Mouse (Mus musculus) neural tube, embryonic 14.5 days (tissue): ENCODE measurements around the gene Bbs1. TPM values are rescaled to one million over a fixed set of nuclear protein-coding genes. Genes with fewer than 3 reads are reported as not detected.
A peak's percentile ranks its signal among the peaks of the same experiment; 100 is the strongest.

Experiments
- ATAC-seq: fragments of 200-750 bp; cut with Nextera tagmentation; 2 replicates; pipeline ENCODE4 v1.8.0; 2017; ENCODE audit warnings: low read depth, mild to moderate bottlenecking, moderate TSS enrichment, moderate library complexity
- H3K27ac ChIP-seq: fragments of 300-500 bp; sonication (generic); 2 replicates; pipeline ENCODE4 v1.5.1; 2014; ENCODE audit warnings: low read depth, mild to moderate bottlenecking, control low read depth, low read length, moderate library complexity, mixed read lengths
- H3K27me3 ChIP-seq: fragments of 300-500 bp; sonication (generic); 2 replicates; pipeline ENCODE4 v1.6.1; 2014; ENCODE audit warnings: low read length; ENCODE audit not compliant: control insufficient read depth, insufficient read depth
- H3K36me3 ChIP-seq: fragments of 300-500 bp; sonication (generic); 2 replicates; pipeline ENCODE4 v1.6.1; 2014; ENCODE audit warnings: low read length, mixed read lengths; ENCODE audit not compliant: control insufficient read depth, insufficient read depth
- H3K4me1 ChIP-seq: fragments of 300-500 bp; sonication (generic); 2 replicates; pipeline ENCODE4 v1.6.1; 2014; ENCODE audit warnings: low read length; ENCODE audit not compliant: control insufficient read depth, insufficient read depth
- H3K4me2 ChIP-seq: fragments of 300-500 bp; sonication (generic); 2 replicates; pipeline ENCODE4 v1.6.1; 2014; ENCODE audit warnings: mild to moderate bottlenecking, low read depth, low read length, control low read depth
- H3K4me3 ChIP-seq: fragments of 300-500 bp; sonication (generic); 2 replicates; pipeline ENCODE4 v1.5.1; 2014; ENCODE audit warnings: low read depth, low read length, control low read depth, mixed read lengths
- H3K9ac ChIP-seq: fragments of 300-500 bp; sonication (generic); replicated peaks from 2 replicates; pipeline ENCODE4 v1.6.1; 2014; ENCODE audit warnings: low read depth, mild to moderate bottlenecking, control low read depth, low read length, mixed read lengths
- H3K9me3 ChIP-seq: fragments of 300-500 bp; sonication (generic); 2 replicates; pipeline ENCODE4 v1.6.1; 2016; ENCODE audit warnings: low read length; ENCODE audit not compliant: control insufficient read depth
- WGBS: fragments of 180-500 bp; shearing (Covaris S2); extraction: QIAGEN DNeasy Blood & Tissue Kit; methylation state at CpG from one replicate; pipeline ENCODE4 v1.1.7; 2014; 5-methylcytosine and 5-hydroxymethylcytosine counted together
- polyA plus RNA-seq: library from polyadenylated mRNA; unstranded; fragments of >200 nt; fragmentation: Nextera tagmentation; extraction: Ambion mirVana; gene quantifications from 2 replicates; pipeline ENCODE4 v1.2.1, GENCODE M21; 2014

Bbs1 gene
- polyA plus RNA-seq, 1 experiment from 2014 or later: 10.8 TPM

DNA sequence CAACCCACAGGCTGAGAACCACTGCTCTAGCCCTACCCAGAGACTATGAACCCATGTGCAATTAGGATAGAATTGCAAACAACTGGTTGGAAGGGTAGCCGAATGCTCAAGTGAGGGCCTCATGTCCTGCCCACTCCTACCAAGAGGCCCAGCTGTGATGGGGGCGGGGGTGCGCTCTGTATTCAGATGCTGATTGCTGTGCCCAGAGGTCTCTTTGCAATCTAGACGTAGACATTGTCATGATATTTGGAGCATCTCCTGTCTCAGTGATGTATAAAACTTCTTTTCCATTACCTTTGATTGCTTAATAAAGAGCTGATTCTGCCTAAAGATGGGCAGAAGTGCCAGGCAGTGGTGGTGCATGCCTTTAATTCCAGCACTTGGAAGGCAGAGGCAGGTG is 56.6 kb downstream of the Bbs1 start:
- no peaks in the 10 kb centered on the region for H3K36me3 ChIP-seq
- ATAC-seq: no peak
- H3K27me3 ChIP-seq: no peaks in the 10 kb centered on the region
- no peaks in the 10 kb centered on the region for H3K9me3 ChIP-seq
- WGBS: 43% methylated on average over 4 of the region's 4 CpGs
- H3K4me2 ChIP-seq: no peak overlapping the region
- no peak overlapping the region for H3K27ac ChIP-seq
- no peak overlapping the region for H3K4me3 ChIP-seq
- 0 out of 2 replicates have a peak, but pooled peaks cover 3% of the 10 kb centered on the region for H3K4me1 ChIP-seq
- H3K9ac ChIP-seq: no peak overlapping the region

DNA sequence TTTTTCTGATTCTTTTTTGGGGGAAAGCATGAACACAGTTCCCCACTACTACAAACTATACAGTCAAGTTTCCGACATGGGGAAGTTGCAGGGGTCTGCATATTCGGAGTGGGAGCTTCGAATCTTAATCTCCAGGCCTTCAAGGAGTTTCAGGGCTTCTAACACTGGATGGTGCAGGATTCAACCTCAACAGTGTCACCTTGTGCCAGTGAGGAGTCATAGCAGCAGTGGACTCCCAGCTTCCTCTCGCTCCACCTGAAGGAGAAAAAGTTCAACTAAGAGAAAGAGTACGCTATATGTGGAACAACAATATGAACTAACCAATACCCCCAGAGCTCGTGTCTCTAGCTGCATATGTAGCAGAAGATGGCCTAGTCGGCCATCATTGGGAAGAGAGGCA is 58.9 kb downstream of the Bbs1 start:
- whole genome bisulfite sequencing: 39% methylated on average over 7 of the region's 7 CpGs
- no peak overlapping the region for H3K4me3 ChIP-seq
- no peaks in the 10 kb centered on the region for H3K27me3 ChIP-seq
- H3K9me3 ChIP-seq: no peaks in the 10 kb centered on the region
- no peaks in the 10 kb centered on the region for H3K36me3 ChIP-seq
- no peaks in the 10 kb centered on the region for H3K4me1 ChIP-seq
- H3K4me2 ChIP-seq: no peak overlapping the region
- no peak overlapping the region for H3K9ac ChIP-seq
- ATAC-seq: no peak
- no peak overlapping the region for H3K27ac ChIP-seq

DNA sequence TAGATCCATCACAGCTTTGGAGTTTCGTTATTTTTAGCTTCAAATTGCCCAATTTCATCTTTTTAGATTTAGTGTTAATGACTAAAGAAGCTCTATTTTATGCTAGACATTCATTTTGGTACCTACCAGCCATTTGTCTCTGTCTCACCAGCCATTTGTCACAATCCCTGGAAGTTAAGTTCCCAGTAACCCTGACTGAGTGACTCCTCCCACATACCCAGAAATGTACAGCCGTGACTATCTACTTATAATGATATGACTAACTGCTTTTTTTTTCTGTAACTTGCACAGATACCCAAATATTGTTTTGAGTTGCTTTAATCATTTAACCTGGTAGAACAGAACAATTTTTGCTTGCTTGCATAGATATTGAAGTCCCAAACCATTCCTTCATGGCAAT is 60.6 kb downstream of the Bbs1 start:
- no peak for ATAC-seq
- H3K9me3 ChIP-seq: no peaks in the 10 kb centered on the region
- WGBS: 75% methylated on average over 2 of the region's 2 CpGs
- H3K36me3 ChIP-seq: no peaks in the 10 kb centered on the region
- H3K27me3 ChIP-seq: no peaks in the 10 kb centered on the region
- H3K9ac ChIP-seq: no peak overlapping the region
- no peak overlapping the region for H3K27ac ChIP-seq
- H3K4me1 ChIP-seq: no peaks in the 10 kb centered on the region
- no peak overlapping the region for H3K4me3 ChIP-seq
- H3K4me2 ChIP-seq: no peak overlapping the region

DNA sequence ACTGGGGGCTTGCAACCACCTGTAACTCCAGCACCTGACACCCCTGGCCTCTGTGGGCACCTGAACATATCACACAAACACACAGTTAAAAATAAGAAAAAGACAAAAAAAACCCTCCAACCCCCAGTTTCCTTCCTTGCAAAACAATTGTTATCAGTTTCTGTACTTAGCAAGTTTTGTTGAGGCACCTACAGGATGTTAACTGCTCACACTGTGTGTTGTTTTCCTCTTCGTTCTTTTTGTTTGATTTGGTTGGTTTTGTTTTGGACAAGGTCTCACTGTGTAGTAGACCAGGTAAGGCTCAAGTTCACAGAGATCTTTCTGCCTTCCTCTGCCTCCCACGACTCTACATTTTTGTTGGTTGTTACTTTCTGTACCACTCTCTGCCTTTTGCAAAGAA is 63.8 kb downstream of the Bbs1 start:
- H3K4me2 ChIP-seq: no peak overlapping the region
- H3K27me3 ChIP-seq: peaks cover 8% of the 10 kb centered on the region
- no peak overlapping the region for H3K4me3 ChIP-seq
- 73% methylated on average over 2 of the region's 2 CpGs for WGBS
- H3K9me3 ChIP-seq: no peaks in the 10 kb centered on the region
- H3K27ac ChIP-seq: no peak overlapping the region
- ATAC-seq: no peak
- H3K9ac ChIP-seq: no peak overlapping the region
- H3K36me3 ChIP-seq: no peaks in the 10 kb centered on the region
- H3K4me1 ChIP-seq: peaks cover 7% of the 10 kb centered on the region

DNA sequence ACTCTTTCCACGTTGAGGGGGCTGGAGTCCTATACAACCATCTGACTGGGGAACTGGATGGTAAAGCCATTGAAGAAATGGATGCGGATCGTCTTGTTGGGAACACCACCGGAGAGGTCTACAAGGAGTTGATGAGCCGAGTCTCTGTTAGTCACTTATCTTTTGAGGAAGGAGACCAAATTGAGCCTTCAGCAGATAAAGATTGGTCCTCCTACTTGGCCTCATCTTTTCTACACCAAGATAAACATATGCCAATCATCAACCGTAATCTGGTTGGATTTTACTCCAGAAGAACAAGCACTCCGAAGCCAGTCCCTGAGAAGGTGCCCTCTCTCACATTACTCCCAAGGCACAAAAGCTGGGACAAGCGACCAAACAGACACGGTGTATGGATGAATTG is 65.6 kb downstream of the Bbs1 start:
- no peak for ATAC-seq
- H3K4me3 ChIP-seq: no peak overlapping the region
- H3K9me3 ChIP-seq: no peaks in the 10 kb centered on the region
- peaks cover 8% of the 10 kb centered on the region for H3K27me3 ChIP-seq
- no peaks in the 10 kb centered on the region for H3K36me3 ChIP-seq
- H3K27ac ChIP-seq: no peak overlapping the region
- no peak overlapping the region for H3K4me2 ChIP-seq
- WGBS: 81% methylated on average over 9 of the region's 9 CpGs
- no peak overlapping the region for H3K9ac ChIP-seq
- H3K4me1 ChIP-seq: peaks cover 7% of the 10 kb centered on the region

DNA sequence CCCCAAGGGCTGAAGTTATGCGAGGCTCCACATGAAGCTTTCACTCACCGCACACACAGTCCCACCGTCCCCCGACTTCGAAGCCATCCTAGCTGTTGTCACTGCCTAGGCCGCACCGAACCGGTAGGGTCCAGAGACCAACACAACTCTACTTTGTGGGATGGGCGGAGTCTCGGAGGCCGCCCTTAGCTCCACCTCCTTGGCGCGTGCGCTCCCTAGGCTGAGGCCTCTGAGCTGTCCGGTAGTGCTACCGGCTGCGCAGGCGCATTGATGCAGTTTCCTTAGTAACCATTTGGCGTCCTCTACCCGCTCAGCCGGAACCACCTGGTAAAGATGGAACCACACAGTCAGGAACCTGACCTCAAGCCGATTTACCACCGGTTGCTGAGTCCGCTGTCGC is 67.3 kb downstream of the Bbs1 start, which contains the start of the genes Ccs and Ccdc87:
Ccs (minus strand) TSS at position 184 of the 400 bp plus-strand sequence.
Ccdc87 (plus strand) TSS at position 218 of the 400 bp plus-strand sequence.
- peaks cover 7% of the 10 kb centered on the region for H3K4me1 ChIP-seq
- H3K9me3 ChIP-seq: no peaks in the 10 kb centered on the region
- H3K27ac ChIP-seq: no peak within 1 kb of the TSS
- ATAC-seq: peak; percentile 99
- 0% methylated on average over 25 of the region's 25 CpGs for WGBS
- H3K27me3 ChIP-seq: peaks cover 8% of the 10 kb centered on the region
- peak within 1 kb of the TSS; percentile 48 for H3K4me3 ChIP-seq
- peak within 1 kb of the TSS; percentile 86 for H3K4me2 ChIP-seq
- peak within 1 kb of the TSS; percentile 63 for H3K9ac ChIP-seq
- no peaks in the 10 kb centered on the region for H3K36me3 ChIP-seq

DNA sequence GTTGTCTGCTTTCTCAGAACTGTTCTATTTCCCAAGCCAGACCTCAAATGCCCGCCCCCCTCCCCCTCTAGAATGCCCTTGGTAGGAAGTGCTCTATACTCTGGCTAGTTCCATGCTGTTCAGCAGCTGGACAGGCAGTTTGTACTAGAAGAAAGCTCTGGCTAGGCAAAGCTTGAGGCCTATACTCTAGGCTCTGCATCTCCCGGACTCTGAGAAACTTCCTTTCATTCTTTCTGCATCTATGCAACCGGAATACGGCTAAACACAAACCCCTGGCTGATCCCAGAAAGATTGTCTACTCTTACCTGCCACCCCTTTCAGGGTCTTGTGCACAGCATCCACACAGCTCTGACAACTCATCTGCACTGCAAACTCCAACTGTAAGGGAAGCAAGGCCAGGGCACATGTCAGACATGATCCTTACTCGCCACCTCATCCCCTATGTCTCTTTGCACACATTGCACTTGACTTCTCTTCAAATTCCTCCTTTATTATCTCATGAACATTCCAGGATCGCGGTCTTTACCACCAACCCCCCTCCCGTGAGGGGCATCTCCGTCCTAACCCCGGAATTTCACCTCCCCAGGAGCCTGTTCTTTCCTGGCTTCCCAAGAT is 67.8 kb downstream of the Bbs1 start:
- no peaks in the 10 kb centered on the region for H3K9me3 ChIP-seq
- peaks cover 7% of the 10 kb centered on the region for H3K4me1 ChIP-seq
- peak overlapping the region; percentile 63 for H3K9ac ChIP-seq
- 35% methylated on average over 10 of the region's 10 CpGs for WGBS
- H3K27ac ChIP-seq: no peak overlapping the region
- peak overlapping the region; percentile 48 for H3K4me3 ChIP-seq
- peaks cover 8% of the 10 kb centered on the region for H3K27me3 ChIP-seq
- peak overlapping the region; percentile 86 for H3K4me2 ChIP-seq
- H3K36me3 ChIP-seq: no peaks in the 10 kb centered on the region
- peak; percentile 39; the same call in 1 of the 2 replicates for ATAC-seq

DNA sequence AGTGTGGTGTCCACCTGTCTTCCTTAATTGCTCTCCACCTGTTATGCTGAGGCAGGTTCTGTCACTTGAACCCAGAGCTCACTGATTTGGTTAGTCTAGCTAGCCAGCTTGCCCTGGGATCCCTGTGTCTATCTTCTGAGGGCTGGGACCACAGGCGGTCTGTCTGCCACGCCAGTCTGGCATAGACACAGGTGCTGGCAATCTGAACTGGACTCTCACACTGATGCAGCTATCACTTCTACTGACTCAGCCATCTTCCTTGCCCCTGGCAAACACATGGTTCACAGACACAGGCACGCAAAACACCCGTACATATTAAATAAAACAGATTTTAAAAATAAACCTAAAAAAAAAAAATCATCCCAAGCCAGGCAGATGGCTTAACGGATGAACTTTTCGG is 69.4 kb downstream of the Bbs1 start:
- no peaks in the 10 kb centered on the region for H3K9me3 ChIP-seq
- H3K36me3 ChIP-seq: no peaks in the 10 kb centered on the region
- 96% methylated on average over 6 of the region's 6 CpGs for WGBS
- ATAC-seq: no peak
- peaks cover 8% of the 10 kb centered on the region for H3K27me3 ChIP-seq
- no peak overlapping the region for H3K4me2 ChIP-seq
- no peak overlapping the region for H3K27ac ChIP-seq
- H3K4me1 ChIP-seq: peaks cover 7% of the 10 kb centered on the region
- H3K4me3 ChIP-seq: no peak overlapping the region
- no peak overlapping the region for H3K9ac ChIP-seq
